Mouse (Mus musculus) liver, embryonic 14.5 days (tissue): Measurements from ENCODE around the gene Utp3.

Experiments
- CTCF ChIP-seq: IDR thresholded peaks from 2 replicates; pipeline ENCODE4 v1.5.1; 2016; ENCODE audit warnings: antibody characterized with exemption, low read depth, control low read depth
- EP300 ChIP-seq: IDR thresholded peaks from 2 replicates; pipeline ENCODE4 v1.6.1; 2016; ENCODE audit warnings: antibody characterized with exemption, low read depth

- TF ChIP-seq CTCF (no peak), EP300 (no peak)
Observed at GRCm38 (mm10) chr5:88586407-88587174, 32.3 kb downstream of the Utp3 start.
